Mouse (Mus musculus): ENCODE data around the gene Macf1.

- TF ChIP-seq CTCF (IDR thresholded peaks at IDR 0.05; ENCODE audit: low read depth, low read length) (peak; percentile 54), GATA1 (IDR thresholded peaks at IDR 0.05; ENCODE audit: borderline replicate concordance, low read length) (no peak), TAL1 (conservative IDR thresholded peaks at IDR 0.05; ENCODE audit: low read depth, low read length) (no peak)
These were observed 378.4 kb downstream of the Macf1 start for GRCm38 (mm10) chr4:123305789-123306188.
